Comparison of ENCODE assay signal across 22 mouse cellular contexts in genomic region chr15:5447707-5448496, GRCm38 (mm10).
"Had no signal": no experiment of that assay in that cellular context is flagged by ENCODE, and none has a peak within 500 bp of the region (broad histone marks: within the 10 kb centered on the region; RNA-seq: fewer than 3 reads in every experiment).

No protein-coding gene starts in this region.

- ATAC-seq: intestine, embryonic 16.5 days; liver, embryonic 12.5 days; midbrain, embryonic 15.5 days had no signal

- H3K27me3 ChIP-seq: limb, embryonic 13.5 days; liver, embryonic 12.5 days; liver, embryonic 15.5 days; midbrain, embryonic 12.5 days; midbrain, embryonic 15.5 days; neural tube, embryonic 12.5 days; neural tube, embryonic 15.5 days; stomach, embryonic 15.5 days had no signal

- H3K36me3 ChIP-seq: limb, embryonic 10.5 days; limb, embryonic 13.5 days; liver, embryonic 12.5 days; liver, embryonic 15.5 days; midbrain, embryonic 12.5 days; midbrain, embryonic 15.5 days; neural tube, embryonic 12.5 days; neural tube, embryonic 15.5 days; stomach, embryonic 15.5 days had no signal

- H3K27ac ChIP-seq: limb, embryonic 10.5 days; limb, embryonic 13.5 days; liver, embryonic 12.5 days; liver, embryonic 15.5 days; midbrain, embryonic 12.5 days; midbrain, embryonic 15.5 days; neural tube, embryonic 12.5 days; neural tube, embryonic 15.5 days; stomach, embryonic 15.5 days had no signal

- H3K9ac ChIP-seq: limb, embryonic 13.5 days; liver, embryonic 12.5 days; liver, embryonic 15.5 days; midbrain, embryonic 12.5 days; midbrain, embryonic 15.5 days; neural tube, embryonic 12.5 days; neural tube, embryonic 15.5 days; stomach, embryonic 15.5 days had no signal

- H3K4me3 ChIP-seq: limb, embryonic 10.5 days; limb, embryonic 13.5 days; liver, embryonic 12.5 days; liver, embryonic 15.5 days; midbrain, embryonic 12.5 days; midbrain, embryonic 15.5 days; neural tube, embryonic 12.5 days; neural tube, embryonic 15.5 days; stomach, embryonic 15.5 days had no signal

- H3K4me1 ChIP-seq: limb, embryonic 10.5 days; liver, embryonic 12.5 days; liver, embryonic 15.5 days; midbrain, embryonic 12.5 days; midbrain, embryonic 15.5 days; neural tube, embryonic 12.5 days; neural tube, embryonic 15.5 days; stomach, embryonic 15.5 days had no signal

- DNase-seq: kidney, adult 18-20 months; kidney, adult 9 months; kidney, postnatal 14 days; kidney, postnatal 4 days; liver; lung, adult 2 months; right cerebral cortex, adult 18-20 months; right cerebral cortex, postnatal 14 days; right cerebral cortex, postnatal 4 days; spleen, adult 18-20 months; thymus, adult 18-20 months; thymus, postnatal 4 days had no signal

- H3K4me2 ChIP-seq: limb, embryonic 13.5 days; liver, embryonic 12.5 days; liver, embryonic 15.5 days; midbrain, embryonic 12.5 days; midbrain, embryonic 15.5 days; neural tube, embryonic 12.5 days; neural tube, embryonic 15.5 days; stomach, embryonic 15.5 days had no signal

- H3K9me3 ChIP-seq: limb, embryonic 10.5 days; limb, embryonic 13.5 days; liver, embryonic 12.5 days; liver, embryonic 15.5 days; midbrain, embryonic 12.5 days; midbrain, embryonic 15.5 days; neural tube, embryonic 12.5 days; neural tube, embryonic 15.5 days; stomach, embryonic 15.5 days had no signal
